Mouse (Mus musculus) MEL (cell line): ENCODE data around the gene Gnaq.

ENCODE experiments used
- BHLHE40 ChIP-seq: IDR thresholded peaks from 2 replicates; pipeline ENCODE4 v1.6.1; 2012; ENCODE audit warnings: low read depth, mild to moderate bottlenecking, inconsistent platforms, low read length, improper control_type of control experiment, borderline replicate concordance
- CTCF ChIP-seq, 3 experiments: IDR thresholded peaks in 2 of 3; conservative IDR thresholded peaks in 1 of 3; 2 replicates each; pipeline ENCODE4 v1.5.1; 2011 to 2012; ENCODE audit warnings: low read length in 3 of 3, low read depth in 2 of 3, mild to moderate bottlenecking in 2 of 3, improper control_type of control experiment in 1 of 3, inconsistent platforms in 1 of 3, mixed read lengths in 1 of 3, moderate library complexity in 1 of 3; ENCODE audit not compliant: control insufficient read depth in 1 of 3, insufficient read depth in 1 of 3, poor library complexity in 1 of 3, severe bottlenecking in 1 of 3
- EP300 ChIP-seq, 2 experiments: IDR thresholded peaks; 2 replicates each; pipeline ENCODE4 v1.6.1; 2011; ENCODE audit warnings: improper control_type of control experiment in 2 of 2, low read length in 2 of 2, low read depth in 1 of 2, mild to moderate bottlenecking in 1 of 2
- GABPA ChIP-seq: IDR thresholded peaks from 2 replicates; pipeline ENCODE4 v1.6.1; 2012; ENCODE audit warnings: low read depth, mild to moderate bottlenecking, inconsistent platforms, low read length, improper control_type of control experiment, moderate library complexity
- HCFC1 ChIP-seq: IDR thresholded peaks from 2 replicates; pipeline ENCODE4 v1.6.1; 2012; ENCODE audit warnings: low read depth, mild to moderate bottlenecking, inconsistent platforms, low read length, improper control_type of control experiment, moderate library complexity
- JUND ChIP-seq: IDR thresholded peaks from 2 replicates; pipeline ENCODE4 v1.6.1; 2011; ENCODE audit warnings: low read depth, mild to moderate bottlenecking, improper control_type of control experiment, low read length
- MAFK ChIP-seq: IDR thresholded peaks from 2 replicates; pipeline ENCODE4 v1.6.1; 2011; ENCODE audit warnings: low read depth, mild to moderate bottlenecking, low read length, improper control_type of control experiment, borderline replicate concordance
- MAX ChIP-seq: IDR thresholded peaks from 2 replicates; pipeline ENCODE4 v1.6.1; 2011; ENCODE audit warnings: low read length, improper control_type of control experiment
- RAD21 ChIP-seq: IDR thresholded peaks from 2 replicates; pipeline ENCODE4 v1.6.1; 2011; ENCODE audit warnings: mild to moderate bottlenecking, low read depth, low read length, improper control_type of control experiment
- SMC3 ChIP-seq: IDR thresholded peaks from 2 replicates; pipeline ENCODE4 v1.6.1; 2011; ENCODE audit warnings: low read depth, low read length, improper control_type of control experiment
- TCF12 ChIP-seq: IDR thresholded peaks from 2 replicates; pipeline ENCODE4 v1.6.1; 2014; ENCODE audit warnings: low read depth, mild to moderate bottlenecking, inconsistent platforms, low read length, improper control_type of control experiment, moderate library complexity

GRCm38 (mm10) chr19:16434879-16435278 is 302.2 kb downstream of the Gnaq start:
- TF ChIP-seq EP300 (IDR thresholded peaks at IDR 0.05; ENCODE audit: low read depth in 1 of 2, low read length in 2 of 2) (no peak), CTCF (IDR thresholded peaks at IDR 0.05 in 2 of 3, conservative IDR thresholded peaks at IDR 0.05 in 1 of 3; ENCODE audit: control insufficient read depth in 1 of 3, insufficient read depth in 1 of 3, low read depth in 2 of 3, low read length in 3 of 3, poor library complexity in 1 of 3, severe bottlenecking in 1 of 3) (peak in 2 of 3 experiments; percentile 44 to 75; a peak in 4 of 6 replicates), SMC3 (peak; percentile 84), HCFC1 (no peak), MAX (no peak), TCF12 (no peak), RAD21 (peak; percentile 81), GABPA (no peak), JUND (no peak), BHLHE40 (no peak), MAFK (no peak)
